Mouse (Mus musculus): ENCODE measurements around the gene Actn4. TPM values are rescaled to one million over a fixed set of nuclear protein-coding genes. Genes with fewer than 3 reads are reported as not detected.

Actn4 gene
- total RNA-seq, 2 experiments from 2014 or later = 27.1 to 40.2 TPM

DNA sequence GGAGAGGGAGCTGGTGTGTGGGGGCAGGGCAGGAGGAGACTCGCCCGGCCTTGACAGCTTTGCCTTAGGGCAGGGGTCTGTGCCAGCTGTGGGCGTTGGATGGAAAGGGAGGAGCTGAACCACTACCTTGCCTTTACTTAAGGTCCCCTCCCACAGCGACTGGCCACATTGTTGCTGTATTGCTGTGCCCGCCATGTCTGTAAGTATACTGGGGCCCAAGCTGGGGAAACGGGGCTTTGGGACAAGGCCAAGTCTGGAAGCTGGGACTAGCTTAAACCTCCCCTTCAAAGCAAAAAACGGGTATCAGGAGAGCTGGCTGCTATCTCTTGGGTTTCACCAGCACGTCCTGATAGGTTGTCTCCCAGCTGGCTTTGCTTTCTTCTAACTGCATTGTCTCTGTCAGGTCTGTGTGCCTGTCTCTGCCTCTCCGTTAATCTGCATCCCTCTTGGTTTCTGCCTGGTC lies 97.8 kb downstream of the Actn4 start:
- TF ChIP-seq CTCF (IDR thresholded peaks at IDR 0.05) = no peak
- no peak overlapping the region for H3K4me3 ChIP-seq
- intact Hi-C loops (cut with DNase I) = no loop called here
- no peak for DNase-seq
- H3K27ac ChIP-seq = no peak overlapping the region

DNA sequence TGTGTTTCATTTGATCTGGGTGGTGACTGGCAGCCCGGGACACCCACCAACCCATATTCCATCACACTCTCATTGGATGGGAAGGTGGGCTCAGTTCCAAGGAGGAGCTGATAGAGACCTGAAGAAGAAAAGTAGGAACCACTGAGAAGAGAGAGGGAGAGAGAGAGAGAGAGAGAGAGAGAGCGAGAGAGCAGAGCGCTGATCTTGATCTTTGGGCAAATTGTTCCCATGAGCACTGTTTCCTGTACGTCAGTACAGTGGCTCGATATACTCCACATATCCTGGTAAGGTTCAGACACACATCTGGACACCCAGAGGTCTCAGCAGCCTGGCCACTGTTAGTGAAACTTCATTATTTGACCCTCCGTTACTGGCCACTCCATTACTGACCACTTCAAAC lies 98.6 kb downstream of the Actn4 start, which contains the start of gene Lgals7:
Gene Lgals7 (plus strand): TSS at position 314 of the 400 bp plus-strand sequence.
- H3K4me3 ChIP-seq = no peak within 1 kb of the TSS
- intact Hi-C loops (cut with DNase I) = no loop called here
- DNase-seq = no peak
- no peak for TF ChIP-seq CTCF (IDR thresholded peaks at IDR 0.05)
- H3K27ac ChIP-seq = no peak within 1 kb of the TSS

GRCm38 (mm10) chr7:28862817-28863499 lies 99.2 kb downstream of the Actn4 start:
- Histone ChIP-seq H3K4me3 (no peak overlapping the region), H3K27ac (no peak overlapping the region)
- intact Hi-C loops (cut with DNase I) = no loop called here
- no peak for DNase-seq
- no peak for TF ChIP-seq CTCF (IDR thresholded peaks at IDR 0.05)

DNA sequence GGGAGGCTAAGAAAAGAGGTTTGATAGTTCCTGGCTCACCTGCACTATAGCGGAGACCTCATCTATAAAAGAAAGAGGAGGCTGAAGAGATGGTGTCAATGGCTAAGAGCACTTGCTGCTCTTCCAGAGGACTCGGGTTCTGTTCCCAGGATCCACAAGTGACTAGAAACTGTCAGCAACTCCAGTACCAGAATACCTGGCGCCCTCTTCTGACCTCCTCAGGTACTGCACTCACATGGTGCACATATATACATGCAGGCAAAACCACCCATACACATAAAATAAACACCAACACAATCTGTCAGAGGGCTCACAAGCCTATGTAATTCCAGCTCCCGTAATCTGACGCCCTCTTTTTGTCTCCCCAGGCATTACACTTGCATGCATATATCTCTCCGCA lies 101.2 kb downstream of the Actn4 start:
- no peak for DNase-seq
- intact Hi-C loops (cut with DNase I) = no loop called here
- peak; percentile 31 for TF ChIP-seq CTCF (IDR thresholded peaks at IDR 0.05)
- H3K27ac ChIP-seq = no peak overlapping the region
- no peak overlapping the region for H3K4me3 ChIP-seq

DNA sequence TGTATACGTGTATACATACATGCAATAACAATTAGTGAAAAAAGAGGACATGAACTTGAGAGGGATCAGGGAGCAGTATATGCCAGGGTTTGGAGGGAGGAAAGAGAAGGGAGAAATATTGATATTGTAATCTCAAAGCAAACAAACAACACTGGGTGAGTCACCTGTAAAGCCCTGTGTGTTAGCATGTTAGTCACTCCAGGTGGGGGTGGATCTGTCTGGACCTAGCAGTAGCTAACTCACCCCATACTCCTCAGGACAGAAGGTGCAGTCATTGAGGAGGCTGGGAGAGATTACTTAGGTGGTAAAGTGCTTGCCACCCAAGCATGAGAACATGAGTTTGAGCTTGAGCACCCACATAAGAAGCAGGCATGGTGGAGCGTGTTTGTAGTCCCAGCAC lies 102.2 kb downstream of the Actn4 start:
- TF ChIP-seq CTCF (IDR thresholded peaks at IDR 0.05) = no peak
- intact Hi-C loops (cut with DNase I) = no loop called here
- no peak for DNase-seq
- no peak overlapping the region for H3K27ac ChIP-seq
- no peak overlapping the region for H3K4me3 ChIP-seq

- H3K27ac ChIP-seq = no peak overlapping the region
- no peak for DNase-seq
- TF ChIP-seq CTCF (IDR thresholded peaks at IDR 0.05) = no peak
- intact Hi-C loops (cut with DNase I) = no loop called here
- no peak overlapping the region for H3K4me3 ChIP-seq
Measured at GRCm38 (mm10) chr7:28850642-28851041, 111.5 kb downstream of the Actn4 start.

DNA sequence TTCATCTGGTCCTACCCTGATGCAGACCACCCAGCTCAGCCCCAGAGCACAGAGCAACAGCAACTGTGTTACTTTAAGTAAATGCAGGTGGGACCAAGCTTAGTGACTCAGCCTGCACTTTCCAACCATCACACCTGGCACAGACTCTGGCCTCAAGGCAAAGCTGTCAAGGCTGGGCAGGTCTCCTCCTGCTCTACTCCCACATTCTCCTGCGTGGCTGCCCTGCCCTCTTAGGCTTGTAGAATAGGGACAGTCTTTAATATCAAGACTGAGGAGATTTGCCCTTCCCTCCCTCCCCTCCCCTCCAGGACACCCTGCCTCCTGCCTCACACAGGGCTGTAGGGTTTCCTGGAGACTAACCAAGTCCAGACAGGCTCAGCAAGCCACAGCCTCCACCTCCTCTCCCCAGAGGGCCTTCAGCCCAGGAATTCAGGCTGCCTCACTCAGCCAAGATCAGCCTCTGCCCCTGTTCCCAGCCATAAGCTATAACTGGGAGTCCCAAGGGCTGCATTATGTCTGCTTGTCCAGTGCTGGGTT lies 112.4 kb downstream of the Actn4 start:
- Histone ChIP-seq H3K4me3 (no peak overlapping the region), H3K27ac (0 out of 2 replicates have a peak overlapping the region, but pooled peaks have one; percentile 8)
- intact Hi-C loops (cut with DNase I) = no loop called here
- no peak for DNase-seq
- TF ChIP-seq CTCF (IDR thresholded peaks at IDR 0.05) = no peak

GRCm38 (mm10) chr7:28847273-28847672 lies 114.9 kb downstream of the Actn4 start:
- Histone ChIP-seq H3K4me3 (no peak overlapping the region), H3K27ac (no peak overlapping the region)
- no peak for DNase-seq
- intact Hi-C loops (cut with DNase I) = no loop called here
- TF ChIP-seq CTCF (IDR thresholded peaks at IDR 0.05) = no peak

Other genes with a start within 250 kb of the Actn4 start
- gene Fbxo17, start 245.5 kb downstream of the Actn4 start, total RNA-seq (2021) = 1 to 10 TPM; 2.5 to 4.9 TPM
- 10 to 100 TPM; 36.0 to 41.0 TPM for gene Mrps12, start 220.5 kb downstream of the Actn4 start, total RNA-seq (2021)
- 10 to 100 TPM; 11.7 to 14.7 TPM for gene Sars2, start 220.3 kb downstream of the Actn4 start, total RNA-seq (2021)
- gene Ccer2, start 206.2 kb downstream of the Actn4 start, total RNA-seq (2021) = not detected
- gene Sirt2, start 195.6 kb downstream of the Actn4 start, total RNA-seq (2021) = 10 to 100 TPM; 91.0 to 92.5 TPM
- 10 to 100 TPM; 27.1 to 31.3 TPM for gene Nfkbib, start 194.8 kb downstream of the Actn4 start, total RNA-seq (2021)
- gene Rinl, start 173.4 kb downstream of the Actn4 start, total RNA-seq (2021) = under 1 TPM; 0.71 to 0.89 TPM
- gene Hnrnpl, start 153.8 kb downstream of the Actn4 start, total RNA-seq (2021) = 100 to 1,000 TPM; 131 to 143 TPM
- 100 to 1,000 TPM; 173 to 338 TPM for gene Ech1, start 137.1 kb downstream of the Actn4 start, total RNA-seq (2021)
- gene Lgals4, start 128.5 kb downstream of the Actn4 start, total RNA-seq (2021) = 1 to 10 TPM; 2.6 to 7.3 TPM
- not detected for gene Lgals7, start 98.5 kb downstream of the Actn4 start, total RNA-seq (2021)
- gene Capn12, start 80.9 kb downstream of the Actn4 start, total RNA-seq (2021) = under 1 TPM; 0.15 to 0.28 TPM
- 100 to 1,000 TPM; 122 to 141 TPM for gene Eif3k, start 19.5 kb upstream of the Actn4 start, total RNA-seq (2021)
- under 1 TPM; 0.25 to 0.33 TPM for gene Map4k1, start 19.7 kb upstream of the Actn4 start, total RNA-seq (2021)
- 1,000 to 10,000 TPM; 1,499 to 2,077 TPM for gene Ryr1, start 162.8 kb upstream of the Actn4 start, total RNA-seq (2021)
- gene Rasgrp4, start 172.5 kb upstream of the Actn4 start, total RNA-seq (2021) = under 1 TPM; 0.61 to 0.84 TPM
- 10 to 100 TPM; 10.2 to 11.5 TPM for gene Fam98c, start 193.9 kb upstream of the Actn4 start, total RNA-seq (2021)
- under 1 TPM; 0.14 to 0.20 TPM for gene Ggn, start 207.9 kb upstream of the Actn4 start, total RNA-seq (2021)
- gene Spred3, start 208.1 kb upstream of the Actn4 start, total RNA-seq (2021) = 1 to 10 TPM; 1.0 to 1.6 TPM
- gene Psmd8, start 218.4 kb upstream of the Actn4 start, total RNA-seq (2021) = 100 to 1,000 TPM; 142 to 228 TPM

All from gastrocnemius, adult 2 months (tissue).